Mouse (Mus musculus): ENCODE results near the gene Fam160a1. TPM values are rescaled to one million over a fixed set of nuclear protein-coding genes. Genes with fewer than 3 reads are reported as not detected.

Gene Fam160a1
- polyA plus RNA-seq, 1 experiment from 2014 or later = 0.25 TPM

GRCm38 (mm10) chr3:85776707-85777106, 40.4 kb downstream of the Fam160a1 start:
- 76% methylated on average over 10 of the region's 10 CpGs for WGBS (ENCODE audit: insufficient replicate concordance)
- ATAC-seq (ENCODE audit: low read depth) = no peak
- Histone ChIP-seq H3K36me3 (no peaks in the 10 kb centered on the region), H3K4me3 (replicated peaks) (no peak overlapping the region), H3K4me1 (replicated peaks) (no peaks in the 10 kb centered on the region), H3K27ac (no peak overlapping the region), H3K9me3 (replicated peaks) (no peaks in the 10 kb centered on the region), H3K4me2 (no peak overlapping the region), H3K27me3 (no peaks in the 10 kb centered on the region), H3K9ac (no peak overlapping the region)
- no peak for DNase-seq

- H3K4me3 ChIP-seq (replicated peaks) = no peak overlapping the region
- no peak overlapping the region for H3K4me2 ChIP-seq
- no peaks in the 10 kb centered on the region for H3K36me3 ChIP-seq
- no peaks in the 10 kb centered on the region for H3K9me3 ChIP-seq (replicated peaks)
- H3K4me1 ChIP-seq (replicated peaks) = no peaks in the 10 kb centered on the region
- no peak overlapping the region for H3K9ac ChIP-seq
- no peak for DNase-seq
- ATAC-seq (ENCODE audit: low read depth) = no peak
- no peaks in the 10 kb centered on the region for H3K27me3 ChIP-seq
- H3K27ac ChIP-seq = no peak overlapping the region
- WGBS (ENCODE audit: insufficient replicate concordance) = 85% methylated on average over 6 of the region's 6 CpGs
Measured at GRCm38 (mm10) chr3:85776126-85776525, 41.0 kb downstream of the Fam160a1 start.

GRCm38 (mm10) chr3:85773886-85774285, 43.2 kb downstream of the Fam160a1 start:
- H3K4me3 ChIP-seq (replicated peaks) = no peak overlapping the region
- DNase-seq = no peak
- H3K9ac ChIP-seq = no peak overlapping the region
- no peaks in the 10 kb centered on the region for H3K4me1 ChIP-seq (replicated peaks)
- no peak overlapping the region for H3K27ac ChIP-seq
- no peaks in the 10 kb centered on the region for H3K36me3 ChIP-seq
- no peak for ATAC-seq (ENCODE audit: low read depth)
- H3K4me2 ChIP-seq = no peak overlapping the region
- no peaks in the 10 kb centered on the region for H3K27me3 ChIP-seq
- H3K9me3 ChIP-seq (replicated peaks) = no peaks in the 10 kb centered on the region
- 41% methylated on average over 4 of the region's 4 CpGs for WGBS (ENCODE audit: insufficient replicate concordance)

- ATAC-seq (ENCODE audit: low read depth) (no peak), DNase-seq (peak; percentile 3)
- no peaks in the 10 kb centered on the region for H3K9me3 ChIP-seq (replicated peaks)
- no peaks in the 10 kb centered on the region for H3K4me1 ChIP-seq (replicated peaks)
- no peak overlapping the region for H3K4me3 ChIP-seq (replicated peaks)
- no peak overlapping the region for H3K9ac ChIP-seq
- H3K27me3 ChIP-seq = no peaks in the 10 kb centered on the region
- WGBS (ENCODE audit: insufficient replicate concordance) = 29% methylated on average over 3 of the region's 3 CpGs
- no peak overlapping the region for H3K4me2 ChIP-seq
- H3K27ac ChIP-seq = no peak overlapping the region
- no peaks in the 10 kb centered on the region for H3K36me3 ChIP-seq
Measured at GRCm38 (mm10) chr3:85773425-85773824, 43.7 kb downstream of the Fam160a1 start.

GRCm38 (mm10) chr3:85764937-85765337, 52.2 kb downstream of the Fam160a1 start:
- Histone ChIP-seq H3K9ac (no peak overlapping the region), H3K4me1 (replicated peaks) (no peaks in the 10 kb centered on the region), H3K27me3 (no peaks in the 10 kb centered on the region), H3K9me3 (replicated peaks) (no peaks in the 10 kb centered on the region), H3K27ac (no peak overlapping the region), H3K4me3 (replicated peaks) (no peak overlapping the region), H3K4me2 (no peak overlapping the region), H3K36me3 (no peaks in the 10 kb centered on the region)
- ATAC-seq (ENCODE audit: low read depth) = no peak
- DNase-seq = no peak
- 62% methylated on average over 7 of the region's 7 CpGs for WGBS (ENCODE audit: insufficient replicate concordance)

- Histone ChIP-seq H3K36me3 (no peaks in the 10 kb centered on the region), H3K9ac (no peak overlapping the region), H3K4me2 (no peak overlapping the region), H3K4me1 (replicated peaks) (no peaks in the 10 kb centered on the region), H3K9me3 (replicated peaks) (no peaks in the 10 kb centered on the region), H3K27ac (no peak overlapping the region), H3K27me3 (no peaks in the 10 kb centered on the region), H3K4me3 (replicated peaks) (no peak overlapping the region)
- WGBS (ENCODE audit: insufficient replicate concordance) = 74% methylated on average over 18 of the region's 18 CpGs
- ATAC-seq (ENCODE audit: low read depth) (no peak), DNase-seq (no peak)
Measured at GRCm38 (mm10) chr3:85764008-85764834, 52.9 kb downstream of the Fam160a1 start.

- WGBS (ENCODE audit: insufficient replicate concordance) = 29% methylated on average over 2 of the region's 2 CpGs
- Histone ChIP-seq H3K4me1 (replicated peaks) (no peaks in the 10 kb centered on the region), H3K9ac (no peak overlapping the region), H3K4me2 (no peak overlapping the region), H3K36me3 (no peaks in the 10 kb centered on the region), H3K9me3 (replicated peaks) (no peaks in the 10 kb centered on the region), H3K4me3 (replicated peaks) (no peak overlapping the region), H3K27ac (no peak overlapping the region), H3K27me3 (no peaks in the 10 kb centered on the region)
- DNase-seq = no peak
- ATAC-seq (ENCODE audit: low read depth) = no peak
Measured at GRCm38 (mm10) chr3:85757944-85758343, 59.1 kb downstream of the Fam160a1 start.

- no peaks in the 10 kb centered on the region for H3K4me1 ChIP-seq (replicated peaks)
- H3K4me3 ChIP-seq (replicated peaks) = no peak overlapping the region
- no peak overlapping the region for H3K27ac ChIP-seq
- DNase-seq = no peak
- 74% methylated on average over 4 of the region's 4 CpGs for WGBS (ENCODE audit: insufficient replicate concordance)
- no peaks in the 10 kb centered on the region for H3K36me3 ChIP-seq
- H3K9me3 ChIP-seq (replicated peaks) = no peaks in the 10 kb centered on the region
- H3K27me3 ChIP-seq = no peaks in the 10 kb centered on the region
- ATAC-seq (ENCODE audit: low read depth) = no peak
- H3K9ac ChIP-seq = no peak overlapping the region
- no peak overlapping the region for H3K4me2 ChIP-seq
Measured at GRCm38 (mm10) chr3:85757435-85757834, 59.7 kb downstream of the Fam160a1 start.

GRCm38 (mm10) chr3:85749348-85749747, 67.7 kb downstream of the Fam160a1 start:
- no peak for ATAC-seq (ENCODE audit: low read depth)

GRCm38 (mm10) chr3:85748863-85749262, 68.2 kb downstream of the Fam160a1 start:
- H3K27ac ChIP-seq = no peak overlapping the region
- no peak overlapping the region for H3K9ac ChIP-seq
- ATAC-seq (ENCODE audit: low read depth) (no peak), DNase-seq (no peak)
- H3K4me1 ChIP-seq (replicated peaks) = no peaks in the 10 kb centered on the region
- 30% methylated on average over 4 of the region's 4 CpGs for WGBS (ENCODE audit: insufficient replicate concordance)
- H3K9me3 ChIP-seq (replicated peaks) = no peaks in the 10 kb centered on the region
- no peak overlapping the region for H3K4me3 ChIP-seq (replicated peaks)
- H3K36me3 ChIP-seq = no peaks in the 10 kb centered on the region
- no peaks in the 10 kb centered on the region for H3K27me3 ChIP-seq
- no peak overlapping the region for H3K4me2 ChIP-seq

More at GRCm38 (mm10) chr3:85749348-85749747, 67.7 kb downstream of the Fam160a1 start:
- Histone ChIP-seq H3K36me3 (no peaks in the 10 kb centered on the region), H3K4me1 (replicated peaks) (no peaks in the 10 kb centered on the region), H3K4me3 (replicated peaks) (no peak overlapping the region), H3K9me3 (replicated peaks) (no peaks in the 10 kb centered on the region), H3K9ac (no peak overlapping the region), H3K27ac (no peak overlapping the region), H3K27me3 (no peaks in the 10 kb centered on the region), H3K4me2 (no peak overlapping the region)
- 48% methylated on average over 4 of the region's 4 CpGs for WGBS (ENCODE audit: insufficient replicate concordance)
- DNase-seq = no peak

- ATAC-seq (ENCODE audit: low read depth) (no peak), DNase-seq (no peak)
- H3K36me3 ChIP-seq = no peaks in the 10 kb centered on the region
- H3K9me3 ChIP-seq (replicated peaks) = no peaks in the 10 kb centered on the region
- no peaks in the 10 kb centered on the region for H3K27me3 ChIP-seq
- no peak overlapping the region for H3K9ac ChIP-seq
- no peak overlapping the region for H3K4me3 ChIP-seq (replicated peaks)
- peaks cover 9% of the 10 kb centered on the region for H3K4me1 ChIP-seq (replicated peaks)
- H3K4me2 ChIP-seq = no peak overlapping the region
- no peak overlapping the region for H3K27ac ChIP-seq
- WGBS (ENCODE audit: insufficient replicate concordance) = 65% methylated on average over 4 of the region's 4 CpGs
Measured at GRCm38 (mm10) chr3:85746116-85746515, 71.0 kb downstream of the Fam160a1 start.

GRCm38 (mm10) chr3:85741767-85742166, 75.3 kb downstream of the Fam160a1 start:
- WGBS (ENCODE audit: insufficient replicate concordance) = 44% methylated on average over 3 of the region's 3 CpGs
- H3K4me2 ChIP-seq = no peak overlapping the region
- H3K36me3 ChIP-seq = no peaks in the 10 kb centered on the region
- no peak overlapping the region for H3K4me3 ChIP-seq (replicated peaks)
- no peak overlapping the region for H3K27ac ChIP-seq
- peak; percentile 23 for DNase-seq
- no peaks in the 10 kb centered on the region for H3K9me3 ChIP-seq (replicated peaks)
- H3K27me3 ChIP-seq = no peaks in the 10 kb centered on the region
- ATAC-seq (ENCODE audit: low read depth) = peak; percentile 89
- no peak overlapping the region for H3K9ac ChIP-seq
- peaks cover 9% of the 10 kb centered on the region for H3K4me1 ChIP-seq (replicated peaks)

All from liver, embryonic 13.5 days (tissue).